Mouse (Mus musculus): Measurements from ENCODE around the gene Cfap44. TPM values are rescaled to one million over a fixed set of nuclear protein-coding genes. Genes with fewer than 3 reads are reported as not detected.
"Not testable (repeated sequence)": the region's sequence is repeated elsewhere in the genome, so short reads cannot be mapped to it uniquely, and the experiment has no call there.

Cfap44 gene
- polyA plus RNA-seq, 1 experiment = not detected

GRCm38 (mm10) chr16:44410176-44410575 is 15.6 kb downstream of the Cfap44 start:
- H3K4me3 ChIP-seq (replicated peaks; ENCODE audit: control insufficient read depth, low read depth, low read length) = no peak overlapping the region
- H3K27ac ChIP-seq (ENCODE audit: control insufficient read depth, insufficient read depth, low read depth, low read length, poor library complexity) = no peak overlapping the region
- no peaks in the 10 kb centered on the region for H3K4me1 ChIP-seq (ENCODE audit: control insufficient read depth, insufficient read depth, low read length)
- TF ChIP-seq POLR2A (IDR thresholded peaks at IDR 0.05; ENCODE audit: borderline replicate concordance, control insufficient read depth, low read depth, low read length) (no peak), CTCF (IDR thresholded peaks at IDR 0.05; ENCODE audit: control insufficient read depth, insufficient read depth, low read length) (no peak)
- 23% methylated on average over 6 of the region's 6 CpGs for WGBS

- no peak overlapping the region for H3K27ac ChIP-seq (ENCODE audit: control insufficient read depth, insufficient read depth, low read depth, low read length, poor library complexity)
- WGBS = 86% methylated on average over 8 of the region's 8 CpGs
- TF ChIP-seq CTCF (IDR thresholded peaks at IDR 0.05; ENCODE audit: control insufficient read depth, insufficient read depth, low read length) = no peak
- TF ChIP-seq POLR2A (IDR thresholded peaks at IDR 0.05; ENCODE audit: borderline replicate concordance, control insufficient read depth, low read depth, low read length) = no peak
- no peak overlapping the region for H3K4me3 ChIP-seq (replicated peaks; ENCODE audit: control insufficient read depth, low read depth, low read length)
- no peaks in the 10 kb centered on the region for H3K4me1 ChIP-seq (ENCODE audit: control insufficient read depth, insufficient read depth, low read length)
These were observed 23.0 kb downstream of the Cfap44 start for GRCm38 (mm10) chr16:44417596-44417995.

DNA sequence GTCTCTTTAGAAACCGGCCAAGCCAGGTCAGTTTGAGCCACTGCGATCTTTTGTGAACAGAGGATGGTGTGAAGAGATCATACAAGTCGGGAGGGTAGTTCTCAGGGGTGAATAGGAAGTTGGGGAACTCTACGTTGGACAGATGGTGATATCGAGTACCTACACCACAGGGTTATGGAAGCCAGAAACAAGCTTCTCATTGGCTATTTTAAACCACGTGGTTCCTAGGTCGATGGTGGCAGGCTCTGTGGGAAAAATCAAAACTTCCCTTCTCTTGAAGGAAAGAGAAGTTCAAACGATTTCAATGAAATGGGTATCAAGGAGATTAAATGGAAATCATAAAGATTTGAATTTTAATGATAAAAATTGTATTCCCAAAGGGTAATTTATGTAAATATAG is 27.1 kb downstream of the Cfap44 start:
- Histone ChIP-seq H3K4me3 (replicated peaks; ENCODE audit: control insufficient read depth, low read depth, low read length) (no peak overlapping the region), H3K4me1 (ENCODE audit: control insufficient read depth, insufficient read depth, low read length) (no peaks in the 10 kb centered on the region), H3K27ac (ENCODE audit: control insufficient read depth, insufficient read depth, low read depth, low read length, poor library complexity) (no peak overlapping the region)
- WGBS = 65% methylated on average over 8 of the region's 8 CpGs
- TF ChIP-seq POLR2A (IDR thresholded peaks at IDR 0.05; ENCODE audit: borderline replicate concordance, control insufficient read depth, low read depth, low read length) (no peak), CTCF (IDR thresholded peaks at IDR 0.05; ENCODE audit: control insufficient read depth, insufficient read depth, low read length) (no peak)

DNA sequence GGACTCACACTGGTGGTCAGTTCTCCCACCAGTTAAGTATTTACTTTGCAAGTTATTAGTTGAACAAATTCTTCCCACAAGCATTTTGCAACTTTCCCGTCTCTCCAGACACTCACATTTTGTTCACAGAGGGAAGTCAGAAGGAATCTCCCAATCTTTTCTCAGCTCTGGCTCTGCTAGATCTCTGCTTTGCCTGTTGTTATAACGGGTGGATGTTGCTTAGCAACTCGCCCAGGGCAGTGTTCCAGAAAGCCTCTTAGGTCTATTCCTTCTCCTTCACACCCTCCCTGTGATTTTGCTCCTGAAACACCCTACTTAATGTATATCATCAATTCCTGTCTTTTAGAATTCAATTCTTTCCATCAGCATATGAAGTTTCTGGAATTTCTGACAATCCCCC is 28.9 kb downstream of the Cfap44 start:
- TF ChIP-seq POLR2A (IDR thresholded peaks at IDR 0.05; ENCODE audit: borderline replicate concordance, control insufficient read depth, low read depth, low read length) = no peak
- TF ChIP-seq CTCF (IDR thresholded peaks at IDR 0.05; ENCODE audit: control insufficient read depth, insufficient read depth, low read length) = no peak
- H3K27ac ChIP-seq (ENCODE audit: control insufficient read depth, insufficient read depth, low read depth, low read length, poor library complexity) = no peak overlapping the region
- WGBS = 65% methylated on average over 3 of the region's 3 CpGs
- H3K4me1 ChIP-seq (ENCODE audit: control insufficient read depth, insufficient read depth, low read length) = no peaks in the 10 kb centered on the region
- no peak overlapping the region for H3K4me3 ChIP-seq (replicated peaks; ENCODE audit: control insufficient read depth, low read depth, low read length)

- WGBS = 74% methylated on average over 5 of the region's 5 CpGs
These were observed 33.9 kb downstream of the Cfap44 start for GRCm38 (mm10) chr16:44428456-44428855.

DNA sequence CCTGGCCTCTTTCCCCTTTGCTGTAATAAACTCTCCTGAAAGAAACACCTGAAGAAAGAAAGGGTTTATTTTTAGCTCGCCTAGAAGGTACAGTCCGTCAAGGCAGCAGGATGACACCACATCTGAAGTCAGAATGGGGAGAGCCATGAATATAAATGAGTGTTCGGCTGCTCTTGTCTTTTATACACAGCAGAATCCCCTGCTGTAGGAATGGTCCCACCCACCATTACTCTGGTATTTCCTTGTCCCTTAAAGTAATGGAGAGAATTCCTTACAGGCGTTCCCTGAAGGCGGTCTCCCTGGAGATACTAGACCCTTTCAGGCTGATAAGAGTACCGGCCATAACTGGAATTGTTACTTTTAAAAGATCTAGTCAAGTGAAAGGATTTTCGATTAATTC is 35.4 kb downstream of the Cfap44 start:
- Histone ChIP-seq H3K4me1 (ENCODE audit: control insufficient read depth, insufficient read depth, low read length) (no peaks in the 10 kb centered on the region), H3K4me3 (replicated peaks; ENCODE audit: control insufficient read depth, low read depth, low read length) (no peak overlapping the region), H3K27ac (ENCODE audit: control insufficient read depth, insufficient read depth, low read depth, low read length, poor library complexity) (no peak overlapping the region)
- WGBS = 81% methylated on average over 7 of the region's 7 CpGs
- TF ChIP-seq POLR2A (IDR thresholded peaks at IDR 0.05; ENCODE audit: borderline replicate concordance, control insufficient read depth, low read depth, low read length) (no peak), CTCF (IDR thresholded peaks at IDR 0.05; ENCODE audit: control insufficient read depth, insufficient read depth, low read length) (no peak)

More at GRCm38 (mm10) chr16:44428456-44428855, 33.9 kb downstream of the Cfap44 start:
- Histone ChIP-seq H3K27ac (ENCODE audit: control insufficient read depth, insufficient read depth, low read depth, low read length, poor library complexity) (no peak overlapping the region), H3K4me1 (ENCODE audit: control insufficient read depth, insufficient read depth, low read length) (no peaks in the 10 kb centered on the region), H3K4me3 (replicated peaks; ENCODE audit: control insufficient read depth, low read depth, low read length) (no peak overlapping the region)
- no peak for TF ChIP-seq CTCF (IDR thresholded peaks at IDR 0.05; ENCODE audit: control insufficient read depth, insufficient read depth, low read length)
- no peak for TF ChIP-seq POLR2A (IDR thresholded peaks at IDR 0.05; ENCODE audit: borderline replicate concordance, control insufficient read depth, low read depth, low read length)

DNA sequence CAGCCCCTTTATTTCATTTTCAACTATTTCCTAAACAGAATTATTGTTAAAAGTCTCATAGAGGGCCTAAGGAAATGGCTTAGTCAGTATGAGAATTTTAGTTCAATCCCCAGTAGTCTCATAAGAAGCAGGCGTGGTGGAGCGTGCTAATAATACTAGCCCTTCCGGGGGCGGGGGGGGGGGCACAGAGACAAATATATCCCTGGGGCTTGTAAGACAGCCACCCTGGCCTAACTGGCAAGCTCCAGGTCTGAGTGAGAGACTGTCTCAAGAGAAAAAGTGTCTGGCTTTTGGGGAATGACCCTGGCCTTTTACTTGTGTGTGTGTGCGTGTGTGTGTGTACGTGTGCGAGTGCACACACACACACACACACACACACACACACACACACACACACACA is 40.3 kb downstream of the Cfap44 start:
- 84% methylated on average over 7 of the region's 7 CpGs for WGBS
- TF ChIP-seq CTCF (IDR thresholded peaks at IDR 0.05; ENCODE audit: control insufficient read depth, insufficient read depth, low read length) (no peak), POLR2A (IDR thresholded peaks at IDR 0.05; ENCODE audit: borderline replicate concordance, control insufficient read depth, low read depth, low read length) (no peak)

DNA sequence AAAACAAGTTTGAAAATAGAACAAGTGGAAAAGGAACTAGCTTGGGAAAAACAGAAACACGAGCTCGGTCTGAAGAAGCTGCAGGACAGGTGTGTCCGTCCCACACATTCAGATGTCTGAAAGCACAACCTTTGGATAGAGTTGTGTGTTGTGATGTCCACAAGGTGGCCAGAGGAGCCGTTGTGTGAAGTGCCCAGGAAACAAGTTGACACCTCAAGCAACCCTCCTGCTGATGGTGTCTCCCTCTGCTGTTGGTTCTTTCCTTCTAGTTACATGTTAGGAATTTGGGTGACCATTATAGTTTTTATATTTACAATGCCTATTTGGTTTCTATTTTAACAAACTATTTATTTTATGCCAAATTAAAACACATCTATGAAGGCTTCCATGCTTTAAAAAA is 40.9 kb downstream of the Cfap44 start:
- Histone ChIP-seq H3K4me3 (replicated peaks; ENCODE audit: control insufficient read depth, low read depth, low read length) (no peak overlapping the region), H3K4me1 (ENCODE audit: control insufficient read depth, insufficient read depth, low read length) (no peaks in the 10 kb centered on the region), H3K27ac (ENCODE audit: control insufficient read depth, insufficient read depth, low read depth, low read length, poor library complexity) (no peak overlapping the region)
- WGBS = 57% methylated on average over 4 of the region's 4 CpGs
- TF ChIP-seq POLR2A (IDR thresholded peaks at IDR 0.05; ENCODE audit: borderline replicate concordance, control insufficient read depth, low read depth, low read length) (no peak), CTCF (IDR thresholded peaks at IDR 0.05; ENCODE audit: control insufficient read depth, insufficient read depth, low read length) (no peak)

More for the DNA sequence above, 40.3 kb downstream of the Cfap44 start:
- no peaks in the 10 kb centered on the region for H3K4me1 ChIP-seq (ENCODE audit: control insufficient read depth, insufficient read depth, low read length)
- H3K27ac ChIP-seq (ENCODE audit: control insufficient read depth, insufficient read depth, low read depth, low read length, poor library complexity) = no peak overlapping the region
- no peak overlapping the region for H3K4me3 ChIP-seq (replicated peaks; ENCODE audit: control insufficient read depth, low read depth, low read length)

DNA sequence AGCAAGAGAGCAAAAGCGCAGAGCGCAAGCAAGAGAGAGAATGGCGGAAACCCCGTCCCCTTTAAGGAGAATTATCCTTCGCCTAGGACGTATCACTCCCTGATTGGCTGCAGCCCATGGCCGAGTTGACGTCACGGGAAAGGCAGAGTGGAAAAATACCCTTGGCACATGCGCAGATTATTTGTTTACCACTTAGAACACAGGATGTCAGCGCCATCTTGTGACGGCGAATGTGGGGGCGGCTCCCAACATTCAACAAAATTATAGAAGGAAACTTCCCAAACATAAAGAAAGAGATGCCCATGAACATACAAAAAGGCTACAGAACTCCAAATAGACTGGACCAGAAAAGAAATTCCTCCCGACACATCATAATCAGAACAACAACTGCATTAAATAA is 47.3 kb downstream of the Cfap44 start:
- H3K4me1 ChIP-seq (ENCODE audit: control insufficient read depth, insufficient read depth, low read length); H3K4me3 ChIP-seq (replicated peaks; ENCODE audit: control insufficient read depth, low read depth, low read length); H3K27ac ChIP-seq (ENCODE audit: control insufficient read depth, insufficient read depth, low read depth, low read length, poor library complexity): not testable (repeated sequence)
- WGBS = 88% methylated on average over 15 of the region's 15 CpGs
